Mouse (Mus musculus) heart, adult 2 months (tissue): ENCODE measurements around the gene H2-M10.6.

ENCODE experiments used
- CTCF ChIP-seq: fragments of 200-600 bp; IDR thresholded peaks from 2 replicates; pipeline ENCODE4 v1.8.1; 2022; ENCODE audit warnings: antibody characterized with exemption, mild to moderate bottlenecking, moderate library complexity
- POLR2A ChIP-seq: fragments of 200-500 bp; IDR thresholded peaks from 2 replicates; pipeline ENCODE4 v1.6.1; 2011; ENCODE audit warnings: mild to moderate bottlenecking, low read depth, low read length, control low read depth; ENCODE audit not compliant: insufficient read depth

- TF ChIP-seq CTCF = no peak
- no peak for TF ChIP-seq POLR2A
Observed at GRCm38 (mm10) chr17:36836427-36836812, 24.4 kb downstream of the H2-M10.6 start.
